Mouse (Mus musculus) MEL (cell line): ENCODE results near the gene Pabpn1l.
A peak's percentile ranks its signal among the peaks of the same experiment; 100 is the strongest.

Experiments used
- BHLHE40 ChIP-seq: IDR thresholded peaks from 2 replicates; pipeline ENCODE4 v1.6.1; 2012; ENCODE audit warnings: low read depth, mild to moderate bottlenecking, inconsistent platforms, low read length, improper control_type of control experiment, borderline replicate concordance
- CTCF ChIP-seq, 3 experiments: IDR thresholded peaks in 2 of 3; conservative IDR thresholded peaks in 1 of 3; 2 replicates each; pipeline ENCODE4 v1.5.1; 2011 to 2012; ENCODE audit warnings: low read length in 3 of 3, low read depth in 2 of 3, mild to moderate bottlenecking in 2 of 3, improper control_type of control experiment in 1 of 3, inconsistent platforms in 1 of 3, mixed read lengths in 1 of 3, moderate library complexity in 1 of 3; ENCODE audit not compliant: control insufficient read depth in 1 of 3, insufficient read depth in 1 of 3, poor library complexity in 1 of 3, severe bottlenecking in 1 of 3
- E2F4 ChIP-seq: IDR thresholded peaks from 2 replicates; pipeline ENCODE4 v1.6.1; 2011; ENCODE audit warnings: low read depth, low read length, improper control_type of control experiment, borderline replicate concordance
- ELF1 ChIP-seq: IDR thresholded peaks from 2 replicates; pipeline ENCODE4 v1.6.1; 2014; ENCODE audit warnings: low read depth, mild to moderate bottlenecking, inconsistent platforms, low read length, improper control_type of control experiment, moderate library complexity
- GATA1 ChIP-seq: IDR thresholded peaks from 2 replicates; pipeline ENCODE4 v1.6.1; 2011; ENCODE audit warnings: low read depth, low read length, improper control_type of control experiment
- MAX ChIP-seq: IDR thresholded peaks from 2 replicates; pipeline ENCODE4 v1.6.1; 2011; ENCODE audit warnings: low read length, improper control_type of control experiment
- POLR2A ChIP-seq, 2 experiments: IDR thresholded peaks; 2 replicates each; pipeline ENCODE4 v1.6.1; 2011 to 2012; ENCODE audit warnings: low read length in 2 of 2, mild to moderate bottlenecking in 2 of 2, control low read depth in 1 of 2, improper control_type of control experiment in 1 of 2, low read depth in 1 of 2, moderate library complexity in 1 of 2; ENCODE audit not compliant: control insufficient read depth in 1 of 2, insufficient read depth in 1 of 2, poor library complexity in 1 of 2
- SMC3 ChIP-seq: IDR thresholded peaks from 2 replicates; pipeline ENCODE4 v1.6.1; 2011; ENCODE audit warnings: low read depth, low read length, improper control_type of control experiment
- TBP ChIP-seq: IDR thresholded peaks from 2 replicates; pipeline ENCODE4 v1.8.0; 2011; ENCODE audit warnings: low read depth, low read length, improper control_type of control experiment
- USF1 ChIP-seq: IDR thresholded peaks from 2 replicates; pipeline ENCODE4 v1.6.1; 2014; ENCODE audit warnings: low read depth, mild to moderate bottlenecking, inconsistent platforms, low read length, improper control_type of control experiment, moderate library complexity
- ZMIZ1 ChIP-seq: IDR thresholded peaks from 2 replicates; pipeline ENCODE4 v1.6.1; 2012; ENCODE audit warnings: low read depth, mild to moderate bottlenecking, inconsistent platforms, low read length, improper control_type of control experiment, moderate library complexity

DNA sequence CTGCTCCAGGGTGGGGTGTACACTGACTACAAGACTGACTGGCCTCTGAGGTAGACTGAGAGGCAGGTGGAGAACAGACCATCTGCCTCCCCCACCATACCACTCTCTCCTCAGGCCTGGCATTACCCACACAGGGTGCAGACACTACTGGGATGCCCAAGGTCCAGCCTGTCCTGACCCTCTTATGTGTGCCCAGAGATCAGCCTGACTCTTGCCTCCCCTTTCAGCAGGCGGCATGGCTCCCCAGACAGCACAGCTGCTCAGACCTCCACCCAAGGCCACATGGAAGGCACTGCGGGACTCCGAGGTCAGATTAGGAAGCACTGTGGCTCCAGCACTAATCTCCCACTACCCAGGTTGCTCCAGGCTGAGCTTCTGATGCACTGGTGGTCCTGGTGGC is 48.2 kb upstream of the Pabpn1l start:
- TF ChIP-seq SMC3 (no peak), MAX (no peak), USF1 (no peak), CTCF (IDR thresholded peaks at IDR 0.05 in 2 of 3, conservative IDR thresholded peaks at IDR 0.05 in 1 of 3; ENCODE audit: control insufficient read depth in 1 of 3, insufficient read depth in 1 of 3, low read depth in 2 of 3, low read length in 3 of 3, poor library complexity in 1 of 3, severe bottlenecking in 1 of 3) (no peak), TBP (no peak), E2F4 (no peak), BHLHE40 (no peak), GATA1 (no peak), ZMIZ1 (no peak), ELF1 (no peak), POLR2A (IDR thresholded peaks at IDR 0.05; ENCODE audit: control insufficient read depth in 1 of 2, insufficient read depth in 1 of 2, low read depth in 1 of 2, low read length in 2 of 2, poor library complexity in 1 of 2) (0 out of 4 replicates have a peak, but pooled peaks of 1 of the 2 experiments have one; percentile 24)
